ENCODE assay signal across 24 mouse cellular contexts in genomic region chr11:108959196-108959595, GRCm38 (mm10). TPM values are rescaled to one million over a fixed set of nuclear protein-coding genes. Genes with fewer than 3 reads are reported as not detected.
A peak's percentile ranks its signal among the peaks of the same experiment; 100 is the strongest.
DNase-seq lines count a peak whose midpoint lies in the region; ATAC-seq and TF ChIP-seq lines count a peak whose summit lies in the region.
"Had no signal": no experiment of that assay in that cellular context is flagged by ENCODE, and none has a peak within 500 bp of the region (broad histone marks: within the 10 kb centered on the region; RNA-seq: fewer than 3 reads in every experiment).

No protein-coding gene starts in this region.

- intact Hi-C loops in left cerebral cortex, postnatal 4 days (cut with DNase I): no loop called here

- 40% methylated on average over 5 of the region's 5 CpGs for WGBS in hindbrain, embryonic 13.5 days
- 27% methylated on average over 5 of the region's 5 CpGs for WGBS in hindbrain, postnatal 0 days
- WGBS in heart, embryonic 12.5 days: 56% methylated on average over 5 of the region's 5 CpGs

- H3K4me3 ChIP-seq in hindbrain, embryonic 13.5 days: no peak overlapping the region
- H3K4me3 ChIP-seq in hindbrain, postnatal 0 days (ENCODE audit: low read length): no peak overlapping the region
- H3K4me3 ChIP-seq in heart, embryonic 12.5 days: no peak overlapping the region
- H3K4me3 ChIP-seq: erythroblast, embryonic 14.5 days; forebrain, embryonic 12.5 days; layer of hippocampus, adult 2 months; limb, embryonic 13.5 days; liver, embryonic 12.5 days; midbrain, embryonic 12.5 days had no signal

- H3K9me3 ChIP-seq in hindbrain, embryonic 13.5 days: peaks cover 5% of the 10 kb centered on the region; the same call in 1 of the 2 replicates
- no peaks in the 10 kb centered on the region; the same call in 1 of the 2 replicates for H3K9me3 ChIP-seq in hindbrain, postnatal 0 days (ENCODE audit: low read length)
- H3K9me3 ChIP-seq in heart, embryonic 12.5 days (replicated peaks): 0 out of 2 replicates have a peak, but pooled peaks cover 4% of the 10 kb centered on the region
- H3K9me3 ChIP-seq: forebrain, embryonic 12.5 days; limb, embryonic 13.5 days; liver, embryonic 12.5 days; midbrain, embryonic 12.5 days had no signal

- peak overlapping the region; percentile 60; the same call in 1 of the 2 replicates for H3K27ac ChIP-seq in hindbrain, embryonic 13.5 days
- no peak overlapping the region for H3K27ac ChIP-seq in hindbrain, postnatal 0 days
- no peak overlapping the region for H3K27ac ChIP-seq in heart, embryonic 12.5 days (ENCODE audit: poor library complexity, severe bottlenecking)
- H3K27ac ChIP-seq: forebrain, embryonic 12.5 days; layer of hippocampus, adult 2 months; limb, embryonic 13.5 days; liver, embryonic 12.5 days; midbrain, embryonic 12.5 days had no signal

- peaks cover 5% of the 10 kb centered on the region for H3K36me3 ChIP-seq in hindbrain, embryonic 13.5 days
- H3K36me3 ChIP-seq in hindbrain, postnatal 0 days (ENCODE audit: insufficient read depth, low read length): no peaks in the 10 kb centered on the region
- H3K36me3 ChIP-seq in heart, embryonic 12.5 days: no peaks in the 10 kb centered on the region
- H3K36me3 ChIP-seq: forebrain, embryonic 12.5 days; limb, embryonic 13.5 days; liver, embryonic 12.5 days; midbrain, embryonic 12.5 days had no signal

- no peak for ATAC-seq in hindbrain, embryonic 13.5 days (ENCODE audit: low FRiP score)
- no peak for ATAC-seq in hindbrain, postnatal 0 days
- ATAC-seq in heart, embryonic 12.5 days (ENCODE audit: insufficient number of reproducible peaks, low FRiP score): no peak
- ATAC-seq: CD4-positive, CD25-positive, alpha-beta regulatory T cell, adult 4 months; intestine, embryonic 16.5 days; liver, embryonic 12.5 days; liver, postnatal 0 days had no signal

- no peak overlapping the region for H3K4me2 ChIP-seq in hindbrain, embryonic 13.5 days
- no peak overlapping the region for H3K4me2 ChIP-seq in hindbrain, postnatal 0 days (ENCODE audit: low read depth, low read length)
- H3K4me2 ChIP-seq in heart, embryonic 12.5 days: no peak overlapping the region
- H3K4me2 ChIP-seq: forebrain, embryonic 12.5 days; limb, embryonic 13.5 days; liver, embryonic 12.5 days; midbrain, embryonic 12.5 days had no signal

- H3K9ac ChIP-seq in hindbrain, embryonic 13.5 days: no peak overlapping the region
- no peak overlapping the region for H3K9ac ChIP-seq in hindbrain, postnatal 0 days (replicated peaks; ENCODE audit: low read length)
- H3K9ac ChIP-seq in heart, embryonic 12.5 days: no peak overlapping the region
- H3K9ac ChIP-seq: forebrain, embryonic 12.5 days; limb, embryonic 13.5 days; liver, embryonic 12.5 days; liver, postnatal 0 days; midbrain, embryonic 12.5 days had no signal

- TF ChIP-seq CTCF in hindbrain, postnatal 0 days (IDR thresholded peaks at IDR 0.05; ENCODE audit: low read depth): no peak

- H3K27me3 ChIP-seq in hindbrain, embryonic 13.5 days: no peaks in the 10 kb centered on the region
- no peaks in the 10 kb centered on the region for H3K27me3 ChIP-seq in hindbrain, postnatal 0 days (ENCODE audit: insufficient read depth, low read length)
- H3K27me3 ChIP-seq in heart, embryonic 12.5 days (replicated peaks): no peaks in the 10 kb centered on the region
- H3K27me3 ChIP-seq: forebrain, embryonic 12.5 days; limb, embryonic 13.5 days; liver, embryonic 12.5 days; midbrain, embryonic 12.5 days had no signal

- DNase-seq in left cerebral cortex, postnatal 4 days: peak; percentile 66
- DNase-seq in left cerebral cortex, adult 9 months (ENCODE audit: low spot score in 2 of 2): no peak
- DNase-seq in hindbrain, postnatal 0 days (ENCODE audit: low spot score): peak; percentile 19
- no peak for DNase-seq in layer of hippocampus, postnatal 36 days
- no peak for DNase-seq in testis, postnatal 10 days (ENCODE audit: low spot score)
- DNase-seq: adrenal gland, postnatal 14 days; cerebellum, adult 11-12 months; cerebellum, adult 9-11 months; gastrocnemius, postnatal 10 days; heart, postnatal 14 days; kidney, postnatal 25 days; liver, postnatal 0 days; lung, postnatal 36 days; thymus, postnatal 4 days had no signal

- H3K4me1 ChIP-seq in hindbrain, embryonic 13.5 days (replicated peaks): peaks cover 25% of the 10 kb centered on the region
- H3K4me1 ChIP-seq in hindbrain, postnatal 0 days (ENCODE audit: insufficient read depth, low read length): 0 out of 2 replicates have a peak, but pooled peaks cover 7% of the 10 kb centered on the region
- H3K4me1 ChIP-seq in heart, embryonic 12.5 days (replicated peaks): no peaks in the 10 kb centered on the region
- H3K4me1 ChIP-seq: liver, embryonic 12.5 days had no signal

RNA-seq across cellular contexts. Expression of gene Axin2, which starts 39.0 kb away (rescaled TPM):
- total RNA-seq in left cerebral cortex, postnatal 4 days (2021): 10 to 100 TPM; 31.1 to 35.9 TPM
- polyA plus RNA-seq in hindbrain, embryonic 13.5 days (2015; fragmentation: Nextera tagmentation; extraction: Ambion mirVana): 10.6 and 13.8 TPM in 2 replicates
- 31.8 and 38.0 TPM in 2 replicates for total RNA-seq in hindbrain, postnatal 0 days (2014; rRNA removed)
- polyA plus RNA-seq in hindbrain, postnatal 0 days (2015; fragmentation: Nextera tagmentation; extraction: Ambion mirVana): 5.9 and 6.0 TPM in 2 replicates
- 10 to 100 TPM; 26.8 to 29.1 TPM for total RNA-seq in layer of hippocampus, postnatal 36 days (2021)
- 2.1 and 2.4 TPM in 2 replicates for polyA plus RNA-seq in heart, embryonic 12.5 days (2016; fragmentation: Nextera tagmentation; extraction: Ambion mirVana)

Comparison
In these comparisons a context has a peak if more than half of its experiments do, and no peak if none do; other contexts are left out.
1. DNase-seq: peak in left cerebral cortex, postnatal 4 days (single experiment) and hindbrain, postnatal 0 days (single experiment); none in left cerebral cortex, adult 9 months (0 of 2), layer of hippocampus, postnatal 36 days (0 of 2) and testis, postnatal 10 days (single experiment).